Mouse (Mus musculus) layer of hippocampus, adult 11-12 months (tissue): Measurements from ENCODE around the gene Sf3b6.
A peak's percentile ranks its signal among the peaks of the same experiment; 100 is the strongest.

Experiments
- DNase-seq: peaks from one replicate; pipeline ENCODE4 v3.0.0; 2022; ENCODE audit warnings: low spot score

Sf3b6 gene

GRCm38 (mm10) chr12:4840741-4841140, 23.4 kb downstream of the Sf3b6 start:
- DNase-seq, result no peak

- DNase-seq, result peak; percentile 39
Observed at GRCm38 (mm10) chr12:4841392-4841887, 24.1 kb downstream of the Sf3b6 start, which contains the start of gene Fkbp1b. Gene Fkbp1b (minus strand): TSS chr12:4841591.

- DNase-seq, result no peak
Observed at GRCm38 (mm10) chr12:4842456-4842855, 25.1 kb downstream of the Sf3b6 start.

- peak; percentile 93 for DNase-seq
Observed at GRCm38 (mm10) chr12:4842890-4843597, 25.7 kb downstream of the Sf3b6 start, which contains the start of gene Wdcp. Gene Wdcp (plus strand): TSS chr12:4843303.

GRCm38 (mm10) chr12:4843741-4844140, 26.4 kb downstream of the Sf3b6 start:
- DNase-seq, result no peak

- DNase-seq, result no peak
Observed at GRCm38 (mm10) chr12:4856160-4856559, 38.8 kb downstream of the Sf3b6 start.

GRCm38 (mm10) chr12:4856834-4857233, 39.5 kb downstream of the Sf3b6 start:
- DNase-seq, result no peak

GRCm38 (mm10) chr12:4859241-4859914, 42.0 kb downstream of the Sf3b6 start:
- DNase-seq, result no peak

GRCm38 (mm10) chr12:4862672-4863071, 45.3 kb downstream of the Sf3b6 start:
- no peak for DNase-seq

- DNase-seq, result no peak
Observed at GRCm38 (mm10) chr12:4863654-4864337, 46.5 kb downstream of the Sf3b6 start.

GRCm38 (mm10) chr12:4864338-4864690, 47.0 kb downstream of the Sf3b6 start:
- peak; percentile 35 for DNase-seq

- DNase-seq, result no peak
Observed at GRCm38 (mm10) chr12:4868924-4869323, 51.6 kb downstream of the Sf3b6 start.

GRCm38 (mm10) chr12:4871260-4871659, 53.9 kb downstream of the Sf3b6 start:
- no peak for DNase-seq

GRCm38 (mm10) chr12:4872273-4872672, 54.9 kb downstream of the Sf3b6 start:
- no peak for DNase-seq

- DNase-seq, result no peak
Observed at GRCm38 (mm10) chr12:4872983-4873477, 55.7 kb downstream of the Sf3b6 start.

- DNase-seq, result no peak
Observed at GRCm38 (mm10) chr12:4873531-4873930, 56.2 kb downstream of the Sf3b6 start.

GRCm38 (mm10) chr12:4874161-4874927, 57.0 kb downstream of the Sf3b6 start, which contains the start of gene Mfsd2b:
Gene Mfsd2b (minus strand): TSS chr12:4874359.
- peak; percentile 30 for DNase-seq

GRCm38 (mm10) chr12:4875623-4876022, 58.3 kb downstream of the Sf3b6 start:
- no peak for DNase-seq
